Mouse (Mus musculus) ES-Bruce4 (cell line): ENCODE measurements at regions not wholly inside any gene's neighbourhood (a gene's known extent, or its start where the extent isn't known, plus 50 kb on each side); places are given as distances from the start of the nearest gene placed in this dataset.

Experiments
- H3K27ac ChIP-seq: 2 replicates; pipeline ENCODE4 v1.5.1; 2012; ENCODE audit warnings: low read length, inconsistent platforms; ENCODE audit not compliant: insufficient read depth
- H3K27me3 ChIP-seq: 2 replicates; pipeline ENCODE4 v1.6.1; 2012; ENCODE audit warnings: mild to moderate bottlenecking, low read length, inconsistent platforms; ENCODE audit not compliant: control insufficient read depth, poor library complexity, insufficient read depth, severe bottlenecking
- H3K36me3 ChIP-seq: 2 replicates; pipeline ENCODE4 v1.6.1; 2012; ENCODE audit warnings: inconsistent platforms, mild to moderate bottlenecking, low read length, moderate library complexity; ENCODE audit not compliant: control insufficient read depth, poor library complexity, insufficient read depth, severe bottlenecking
- H3K4me1 ChIP-seq: one replicate; pipeline ENCODE4 v1.8.1; 2011; ENCODE audit warnings: low read length; ENCODE audit not compliant: control insufficient read depth, insufficient read depth
- H3K4me3 ChIP-seq: 2 replicates; pipeline ENCODE4 v1.5.1; 2011; ENCODE audit warnings: low read depth, mild to moderate bottlenecking, low read length
- H3K9ac ChIP-seq: 2 replicates; pipeline ENCODE4 v1.6.1; 2012; ENCODE audit warnings: low read depth, mild to moderate bottlenecking, inconsistent platforms; ENCODE audit not compliant: poor library complexity, severe bottlenecking
- H3K9me3 ChIP-seq: replicated peaks from 2 replicates; pipeline ENCODE4 v1.6.1; 2012; ENCODE audit warnings: mild to moderate bottlenecking, low read length, inconsistent platforms; ENCODE audit not compliant: control insufficient read depth, poor library complexity, insufficient read depth, severe bottlenecking
- CTCF ChIP-seq: IDR thresholded peaks from one replicate; pipeline ENCODE4 v1.8.1; 2011; ENCODE audit warnings: low read depth, low read length
- EP300 ChIP-seq: IDR thresholded peaks from 2 replicates; pipeline ENCODE4 v1.6.1; 2011; ENCODE audit warnings: low read depth, low read length; ENCODE audit not compliant: insufficient read depth
- POLR2A ChIP-seq: IDR thresholded peaks from one replicate; pipeline ENCODE4 v1.8.1; 2011; ENCODE audit warnings: low read length; ENCODE audit not compliant: insufficient read depth

- Histone ChIP-seq H3K36me3 (no peaks in the 10 kb centered on the region), H3K9me3 (no peaks in the 10 kb centered on the region), H3K27me3 (no peaks in the 10 kb centered on the region), H3K9ac (no peak overlapping the region), H3K4me3 (no peak overlapping the region), H3K27ac (no peak overlapping the region), H3K4me1 (no peaks in the 10 kb centered on the region)
- TF ChIP-seq POLR2A (no peak), EP300 (no peak), CTCF (no peak)
These were observed 200.8 kb downstream of the Gm5426 start for GRCm38 (mm10) chr10:96337088-96337666.

GRCm38 (mm10) chr10:96337797-96338608, 201.6 kb downstream of the Gm5426 start:
- no peak overlapping the region for H3K27ac ChIP-seq
- no peaks in the 10 kb centered on the region for H3K36me3 ChIP-seq
- no peaks in the 10 kb centered on the region for H3K9me3 ChIP-seq
- no peaks in the 10 kb centered on the region for H3K27me3 ChIP-seq
- H3K4me1 ChIP-seq = no peaks in the 10 kb centered on the region
- no peak overlapping the region for H3K9ac ChIP-seq
- TF ChIP-seq EP300 (no peak), CTCF (no peak), POLR2A (no peak)
- no peak overlapping the region for H3K4me3 ChIP-seq

GRCm38 (mm10) chr10:96338609-96338978, 202.2 kb downstream of the Gm5426 start:
- no peak overlapping the region for H3K27ac ChIP-seq
- no peak overlapping the region for H3K9ac ChIP-seq
- no peaks in the 10 kb centered on the region for H3K36me3 ChIP-seq
- no peak for TF ChIP-seq POLR2A
- TF ChIP-seq CTCF = no peak
- TF ChIP-seq EP300 = no peak
- H3K4me3 ChIP-seq = no peak overlapping the region
- no peaks in the 10 kb centered on the region for H3K9me3 ChIP-seq
- no peaks in the 10 kb centered on the region for H3K4me1 ChIP-seq
- H3K27me3 ChIP-seq = no peaks in the 10 kb centered on the region

GRCm38 (mm10) chr10:96342476-96342875, 206.1 kb downstream of the Gm5426 start:
- H3K27ac ChIP-seq = no peak overlapping the region
- H3K4me1 ChIP-seq = no peaks in the 10 kb centered on the region
- H3K9me3 ChIP-seq = no peaks in the 10 kb centered on the region

GRCm38 (mm10) chr10:96343666-96344065, 207.3 kb downstream of the Gm5426 start:
- no peak overlapping the region for H3K27ac ChIP-seq
- H3K9ac ChIP-seq = no peak overlapping the region
- no peaks in the 10 kb centered on the region for H3K36me3 ChIP-seq
- no peaks in the 10 kb centered on the region for H3K27me3 ChIP-seq
- H3K4me3 ChIP-seq = no peak overlapping the region
- TF ChIP-seq POLR2A (no peak), CTCF (no peak), EP300 (no peak)
- no peaks in the 10 kb centered on the region for H3K4me1 ChIP-seq
- no peaks in the 10 kb centered on the region for H3K9me3 ChIP-seq

More at GRCm38 (mm10) chr10:96342476-96342875, 206.1 kb downstream of the Gm5426 start:
- TF ChIP-seq EP300 (no peak), POLR2A (no peak), CTCF (no peak)
- H3K36me3 ChIP-seq = no peaks in the 10 kb centered on the region
- no peak overlapping the region for H3K4me3 ChIP-seq
- H3K9ac ChIP-seq = no peak overlapping the region
- no peaks in the 10 kb centered on the region for H3K27me3 ChIP-seq

GRCm38 (mm10) chr10:96350692-96351091, 214.3 kb downstream of the Gm5426 start:
- Histone ChIP-seq H3K27me3 (no peaks in the 10 kb centered on the region), H3K27ac (no peak overlapping the region), H3K9me3 (no peaks in the 10 kb centered on the region), H3K4me1 (no peaks in the 10 kb centered on the region), H3K4me3 (no peak overlapping the region), H3K36me3 (no peaks in the 10 kb centered on the region), H3K9ac (no peak overlapping the region)
- TF ChIP-seq EP300 (no peak), CTCF (no peak), POLR2A (no peak)
